Mouse (Mus musculus): Measurements from ENCODE around the gene Glb1. TPM values are rescaled to one million over a fixed set of nuclear protein-coding genes. Genes with fewer than 3 reads are reported as not detected.

The Glb1 gene
- polyA plus RNA-seq, 2 experiments = 10.2 to 13.1 TPM

- Histone ChIP-seq H3K4me3 (ENCODE audit: insufficient read depth in 1 of 2, low read depth in 2 of 2, low read length in 2 of 2) (no peak overlapping the region), H3K4me2 (ENCODE audit: low read depth) (no peak overlapping the region), H3K27me3 (ENCODE audit: control insufficient read depth, insufficient read depth, low read length) (no peaks in the 10 kb centered on the region), H3K27ac (no peak overlapping the region), H3K4me1 (replicated peaks; ENCODE audit: control insufficient read depth in 2 of 2, insufficient read depth in 2 of 2, low read length in 1 of 2) (peaks cover 12 to 24% of the 10 kb centered on the region in 2 experiments), H3K36me3 (replicated peaks; ENCODE audit: control insufficient read depth, insufficient read depth, low read depth) (no peaks in the 10 kb centered on the region), H3K9me3 (ENCODE audit: control insufficient read depth, low read length) (no peaks in the 10 kb centered on the region), H3K9ac (replicated peaks) (no peak overlapping the region)
- TF ChIP-seq CTCF (IDR thresholded peaks at IDR 0.05; ENCODE audit: low read depth) = no peak
- no peak for TF ChIP-seq EP300 (IDR thresholded peaks at IDR 0.05; ENCODE audit: low read depth)
- WGBS (ENCODE audit: insufficient replicate concordance) = 53% methylated on average over 5 of the region's 5 CpGs
- peak in 2 of 3 experiments; percentile 17 to 23 for DNase-seq (ENCODE audit: low read depth in 3 of 3, low spot score in 3 of 3)
- ATAC-seq (ENCODE audit: insufficient read depth) = peak; percentile 68
Observed at GRCm38 (mm10) chr9:114468217-114468616, 67.3 kb downstream of the Glb1 start.

- Histone ChIP-seq H3K36me3 (replicated peaks; ENCODE audit: control insufficient read depth, insufficient read depth, low read depth) (no peaks in the 10 kb centered on the region), H3K4me3 (ENCODE audit: insufficient read depth in 1 of 2, low read depth in 2 of 2, low read length in 2 of 2) (no peak overlapping the region), H3K9me3 (ENCODE audit: control insufficient read depth, low read length) (no peaks in the 10 kb centered on the region), H3K27ac (no peak overlapping the region), H3K4me2 (ENCODE audit: low read depth) (no peak overlapping the region), H3K4me1 (replicated peaks; ENCODE audit: control insufficient read depth in 2 of 2, insufficient read depth in 2 of 2, low read length in 1 of 2) (peaks cover 12 to 24% of the 10 kb centered on the region in 2 experiments), H3K9ac (replicated peaks) (no peak overlapping the region), H3K27me3 (ENCODE audit: control insufficient read depth, insufficient read depth, low read length) (no peaks in the 10 kb centered on the region)
- DNase-seq (ENCODE audit: low read depth in 3 of 3, low spot score in 3 of 3) = no peak
- WGBS (ENCODE audit: insufficient replicate concordance) = 82% methylated on average over 4 of the region's 4 CpGs
- no peak for ATAC-seq (ENCODE audit: insufficient read depth)
- no peak for TF ChIP-seq EP300 (IDR thresholded peaks at IDR 0.05; ENCODE audit: low read depth)
- peak; percentile 44 for TF ChIP-seq CTCF (IDR thresholded peaks at IDR 0.05; ENCODE audit: low read depth)
Observed at GRCm38 (mm10) chr9:114468701-114469100, 67.8 kb downstream of the Glb1 start.

GRCm38 (mm10) chr9:114471892-114472291 lies 71.0 kb downstream of the Glb1 start:
- no peak for ATAC-seq (ENCODE audit: insufficient read depth)
- Histone ChIP-seq H3K4me2 (ENCODE audit: low read depth) (no peak overlapping the region), H3K9ac (replicated peaks) (no peak overlapping the region), H3K27me3 (ENCODE audit: control insufficient read depth, insufficient read depth, low read length) (no peaks in the 10 kb centered on the region), H3K4me3 (ENCODE audit: insufficient read depth in 1 of 2, low read depth in 2 of 2, low read length in 2 of 2) (no peak overlapping the region), H3K36me3 (replicated peaks; ENCODE audit: control insufficient read depth, insufficient read depth, low read depth) (no peaks in the 10 kb centered on the region), H3K27ac (no peak overlapping the region), H3K9me3 (ENCODE audit: control insufficient read depth, low read length) (no peaks in the 10 kb centered on the region), H3K4me1 (replicated peaks; ENCODE audit: control insufficient read depth in 2 of 2, insufficient read depth in 2 of 2, low read length in 1 of 2) (peaks cover 7 to 15% of the 10 kb centered on the region in 2 experiments)
- DNase-seq (ENCODE audit: low read depth in 3 of 3, low spot score in 3 of 3) = no peak
- WGBS (ENCODE audit: insufficient replicate concordance) = 68% methylated on average over 7 of the region's 7 CpGs
- no peak for TF ChIP-seq EP300 (IDR thresholded peaks at IDR 0.05; ENCODE audit: low read depth)
- TF ChIP-seq CTCF (IDR thresholded peaks at IDR 0.05; ENCODE audit: low read depth) = no peak

- Histone ChIP-seq H3K9ac (replicated peaks) (no peak overlapping the region), H3K4me2 (ENCODE audit: low read depth) (no peak overlapping the region), H3K27ac (no peak overlapping the region), H3K27me3 (ENCODE audit: control insufficient read depth, insufficient read depth, low read length) (no peaks in the 10 kb centered on the region), H3K4me1 (replicated peaks; ENCODE audit: control insufficient read depth in 2 of 2, insufficient read depth in 2 of 2, low read length in 1 of 2) (peaks cover 0 to 1% of the 10 kb centered on the region in 2 experiments; a peak in 1 of 4 replicates), H3K4me3 (ENCODE audit: insufficient read depth in 1 of 2, low read depth in 2 of 2, low read length in 2 of 2) (no peak overlapping the region), H3K36me3 (replicated peaks; ENCODE audit: control insufficient read depth, insufficient read depth, low read depth) (no peaks in the 10 kb centered on the region), H3K9me3 (ENCODE audit: control insufficient read depth, low read length) (no peaks in the 10 kb centered on the region)
- no peak for ATAC-seq (ENCODE audit: insufficient read depth)
- no peak for DNase-seq (ENCODE audit: low read depth in 3 of 3, low spot score in 3 of 3)
- TF ChIP-seq CTCF (IDR thresholded peaks at IDR 0.05; ENCODE audit: low read depth) = no peak
- TF ChIP-seq EP300 (IDR thresholded peaks at IDR 0.05; ENCODE audit: low read depth) = no peak
- WGBS (ENCODE audit: insufficient replicate concordance) = 65% methylated on average over 9 of the region's 9 CpGs
Observed at GRCm38 (mm10) chr9:114477019-114477418, 76.1 kb downstream of the Glb1 start.

GRCm38 (mm10) chr9:114480940-114481339 lies 80.1 kb downstream of the Glb1 start:
- ATAC-seq (ENCODE audit: insufficient read depth) = no peak
- no peak overlapping the region for H3K9ac ChIP-seq (replicated peaks)
- H3K9me3 ChIP-seq (ENCODE audit: control insufficient read depth, low read length) = no peaks in the 10 kb centered on the region
- H3K4me1 ChIP-seq (replicated peaks; ENCODE audit: control insufficient read depth in 2 of 2, insufficient read depth in 2 of 2, low read length in 1 of 2) = 0 out of 4 replicates have a peak, but pooled peaks cover 0 to 1% of the 10 kb centered on the region in 2 experiments
- H3K4me3 ChIP-seq (ENCODE audit: insufficient read depth in 1 of 2, low read depth in 2 of 2, low read length in 2 of 2) = no peak overlapping the region
- no peak for DNase-seq (ENCODE audit: low read depth in 3 of 3, low spot score in 3 of 3)
- TF ChIP-seq CTCF (IDR thresholded peaks at IDR 0.05; ENCODE audit: low read depth) (no peak), EP300 (IDR thresholded peaks at IDR 0.05; ENCODE audit: low read depth) (no peak)
- WGBS (ENCODE audit: insufficient replicate concordance) = 53% methylated on average over 3 of the region's 3 CpGs
- no peaks in the 10 kb centered on the region for H3K27me3 ChIP-seq (ENCODE audit: control insufficient read depth, insufficient read depth, low read length)
- no peak overlapping the region for H3K4me2 ChIP-seq (ENCODE audit: low read depth)
- H3K27ac ChIP-seq = no peak overlapping the region
- H3K36me3 ChIP-seq (replicated peaks; ENCODE audit: control insufficient read depth, insufficient read depth, low read depth) = no peaks in the 10 kb centered on the region
